Mouse (Mus musculus) intestine, embryonic 14.5 days (tissue): ENCODE results near the gene Evx1. TPM values are rescaled to one million over a fixed set of nuclear protein-coding genes. Genes with fewer than 3 reads are reported as not detected.
"Not testable (repeated sequence)": the region's sequence is repeated elsewhere in the genome, so short reads cannot be mapped to it uniquely, and the experiment has no call there.

Experiments used
- ATAC-seq: fragments of 200-750 bp; cut with Nextera tagmentation; replicated peaks from 2 replicates; pipeline ENCODE4 v1.8.0; 2017; ENCODE audit warnings: low read depth, moderate number of reproducible peaks, moderate TSS enrichment, moderate library complexity; ENCODE audit not compliant: low FRiP score, low TSS enrichment
- DNase-seq: peaks from one replicate; pipeline ENCODE4 v3.0.0-alpha.2; 2018; ENCODE audit warnings: low spot score
- H3K27ac ChIP-seq: fragments of 300-500 bp; sonication (generic); 2 replicates; pipeline ENCODE4 v1.5.1; 2014; ENCODE audit warnings: low read depth, mild to moderate bottlenecking, control low read depth
- H3K27me3 ChIP-seq: fragments of 300-500 bp; sonication (generic); replicated peaks from 2 replicates; pipeline ENCODE4 v1.6.1; 2014; ENCODE audit warnings: low read length, control low read depth; ENCODE audit not compliant: control insufficient read depth, insufficient read depth
- H3K36me3 ChIP-seq: fragments of 300-500 bp; sonication (generic); 2 replicates; pipeline ENCODE4 v1.6.1; 2014; ENCODE audit warnings: low read length, control low read depth; ENCODE audit not compliant: control insufficient read depth, insufficient read depth
- H3K4me1 ChIP-seq: fragments of 300-500 bp; sonication (generic); replicated peaks from 2 replicates; pipeline ENCODE4 v1.6.1; 2014; ENCODE audit warnings: low read length, control low read depth, mixed read lengths; ENCODE audit not compliant: control insufficient read depth, insufficient read depth
- H3K4me2 ChIP-seq: fragments of 300-500 bp; sonication (generic); 2 replicates; pipeline ENCODE4 v1.6.1; 2014; ENCODE audit warnings: low read length
- H3K4me3 ChIP-seq: fragments of 300-500 bp; sonication (generic); 2 replicates; pipeline ENCODE4 v1.5.1; 2014; ENCODE audit warnings: low read depth, low read length, control low read depth, mixed read lengths
- H3K9ac ChIP-seq: fragments of 300-500 bp; sonication (generic); 2 replicates; pipeline ENCODE4 v1.6.1; 2014; ENCODE audit warnings: mild to moderate bottlenecking, low read length
- H3K9me3 ChIP-seq: fragments of 300-500 bp; sonication (generic); 2 replicates; pipeline ENCODE4 v1.6.1; 2016; ENCODE audit warnings: low read length, control low read depth; ENCODE audit not compliant: control insufficient read depth
- WGBS: fragments of 180-500 bp; shearing (Covaris S2); extraction: QIAGEN DNeasy Blood & Tissue Kit; methylation state at CpG from one replicate; pipeline ENCODE4 v1.1.7; 2014; 5-methylcytosine and 5-hydroxymethylcytosine counted together
- polyA plus RNA-seq: library from polyadenylated mRNA; unstranded; fragments of >200 nt; fragmentation: Nextera tagmentation; extraction: Ambion mirVana; gene quantifications from 2 replicates; pipeline ENCODE4 v1.2.1, GENCODE M21; 2014

The Evx1 gene
- polyA plus RNA-seq, 1 experiment from 2014 or later, result not detected

DNA sequence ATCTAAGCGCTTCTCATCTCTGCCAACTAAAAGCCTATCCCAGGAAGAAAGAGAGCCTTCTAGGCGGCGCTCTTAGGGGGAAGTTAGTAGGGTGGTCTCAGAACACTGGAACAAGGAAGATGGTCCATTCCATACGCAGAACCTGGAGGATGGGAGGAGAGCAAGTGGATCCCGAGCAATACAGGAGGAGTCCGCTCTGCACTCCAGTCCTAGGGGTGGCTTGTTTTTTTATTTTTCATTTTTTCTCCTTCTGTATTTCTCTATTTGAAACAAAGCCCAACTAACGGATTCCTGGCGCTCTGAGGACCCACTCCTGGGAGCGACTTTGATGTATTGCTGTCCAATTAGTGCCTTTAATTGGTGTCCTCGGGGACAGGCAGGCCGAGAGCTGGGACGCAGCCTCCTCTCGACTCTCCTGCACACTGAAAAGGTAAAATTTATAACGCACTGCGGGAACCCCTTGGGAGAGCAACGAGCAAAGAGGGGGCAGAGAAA is 9.5 kb downstream of the Evx1 start:
- DNase-seq (peak; percentile 60), ATAC-seq (no peak)
- no peaks in the 10 kb centered on the region for H3K9me3 ChIP-seq
- H3K4me3 ChIP-seq, result no peak overlapping the region
- H3K27ac ChIP-seq, result no peak overlapping the region
- no peaks in the 10 kb centered on the region for H3K36me3 ChIP-seq
- H3K4me2 ChIP-seq, result no peak overlapping the region
- H3K27me3 ChIP-seq, result peaks cover 78% of the 10 kb centered on the region
- WGBS, result 7% methylated on average over 16 of the region's 16 CpGs
- H3K4me1 ChIP-seq, result no peaks in the 10 kb centered on the region
- no peak overlapping the region for H3K9ac ChIP-seq

DNA sequence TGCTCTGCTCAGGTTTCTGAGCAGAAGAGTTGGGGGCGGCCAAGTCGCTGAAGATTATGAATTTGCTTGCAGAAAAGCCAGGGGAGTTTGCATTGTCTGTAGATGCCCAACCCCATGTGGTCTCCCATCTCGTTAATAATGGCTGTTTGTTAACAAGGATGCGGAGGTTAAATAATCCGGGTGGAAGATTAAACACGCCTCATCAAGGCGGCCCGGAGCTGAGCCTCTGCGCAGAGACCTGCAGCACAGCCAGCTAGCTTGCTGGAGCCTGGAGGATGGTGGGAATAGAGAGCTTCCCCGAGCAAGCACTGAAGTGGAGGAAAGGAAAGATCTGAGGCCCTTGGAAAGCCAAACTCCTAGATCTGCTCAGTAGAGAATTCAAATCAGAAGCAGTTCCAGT is 10.0 kb downstream of the Evx1 start:
- ATAC-seq (no peak), DNase-seq (peak; percentile 69)
- Histone ChIP-seq H3K27ac (no peak overlapping the region), H3K4me1 (no peaks in the 10 kb centered on the region), H3K36me3 (no peaks in the 10 kb centered on the region), H3K9me3 (no peaks in the 10 kb centered on the region), H3K4me3 (no peak overlapping the region), H3K27me3 (peaks cover 73% of the 10 kb centered on the region), H3K9ac (no peak overlapping the region), H3K4me2 (no peak overlapping the region)
- 10% methylated on average over 10 of the region's 10 CpGs for WGBS

DNA sequence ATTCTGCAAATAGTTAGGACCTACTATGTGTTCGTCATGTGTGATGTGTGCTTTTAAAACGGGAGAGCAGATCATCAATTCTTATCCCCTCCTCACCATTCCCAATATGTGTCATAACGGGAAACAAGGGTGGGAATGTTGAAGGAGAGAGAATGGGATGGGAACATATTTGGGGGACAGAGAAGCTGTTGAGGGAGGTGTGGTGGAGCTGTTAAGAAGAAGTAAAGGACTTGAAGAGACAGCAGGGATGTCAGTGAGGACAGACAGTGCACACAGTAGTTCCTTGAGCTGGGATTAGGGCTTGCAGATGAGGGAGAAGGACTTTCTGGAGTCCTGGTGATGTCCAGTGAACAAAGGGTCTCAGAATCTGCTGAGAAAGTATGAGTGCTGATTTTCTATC is 10.8 kb downstream of the Evx1 start:
- Histone ChIP-seq H3K9ac (no peak overlapping the region), H3K4me2 (no peak overlapping the region), H3K9me3 (no peaks in the 10 kb centered on the region), H3K4me3 (no peak overlapping the region), H3K36me3 (no peaks in the 10 kb centered on the region), H3K27ac (no peak overlapping the region), H3K27me3 (peaks cover 65% of the 10 kb centered on the region), H3K4me1 (no peaks in the 10 kb centered on the region)
- WGBS, result 77% methylated on average over 3 of the region's 3 CpGs
- DNase-seq, result no peak
- ATAC-seq, result no peak

DNA sequence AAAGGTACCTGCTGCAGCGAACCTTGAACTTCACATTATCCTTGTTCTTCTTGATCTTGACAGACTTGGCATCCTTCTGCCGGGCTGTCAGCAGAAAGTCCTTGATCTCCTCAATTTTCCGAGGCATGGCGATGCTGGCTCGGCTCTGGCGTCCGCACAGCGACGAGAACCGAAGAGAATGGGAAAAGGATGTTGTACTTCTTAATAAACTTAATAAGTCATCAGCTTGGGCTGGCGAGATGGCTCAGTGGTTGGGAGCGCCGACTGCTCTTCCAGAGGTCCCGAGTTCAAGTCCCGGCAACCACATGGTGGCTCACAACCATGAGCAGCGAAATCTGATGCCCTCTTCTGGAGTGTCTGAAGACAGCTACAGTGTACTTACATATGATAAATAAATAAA is 33.5 kb downstream of the Evx1 start:
- H3K4me1 ChIP-seq, ATAC-seq, H3K9ac ChIP-seq, H3K9me3 ChIP-seq, H3K4me2 ChIP-seq, H3K27ac ChIP-seq, H3K27me3 ChIP-seq, H3K4me3 ChIP-seq, DNase-seq, H3K36me3 ChIP-seq: not testable (repeated sequence)
- 94% methylated on average over 16 of the region's 16 CpGs for WGBS

DNA sequence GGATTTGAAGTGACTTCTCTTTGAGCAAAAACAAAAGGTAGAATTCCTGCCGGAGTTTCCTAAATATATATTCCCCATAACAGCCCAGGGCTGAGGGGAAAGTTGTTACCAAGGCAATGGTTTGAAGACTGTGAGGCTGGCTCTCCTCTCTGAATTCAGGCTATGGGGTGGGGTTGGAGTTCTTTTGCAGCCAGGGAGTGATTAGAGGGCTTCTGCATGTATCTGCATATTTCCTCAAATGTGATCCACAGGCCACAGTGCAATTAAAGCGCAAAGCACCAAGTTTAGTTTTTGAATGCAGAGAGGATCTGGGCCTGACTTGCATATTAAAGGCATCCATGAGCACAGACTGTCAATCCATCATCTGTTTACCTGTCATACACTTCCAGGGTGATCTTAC is 52.7 kb downstream of the Evx1 start:
- Histone ChIP-seq H3K27me3 (no peaks in the 10 kb centered on the region), H3K4me3 (no peak overlapping the region), H3K4me1 (no peaks in the 10 kb centered on the region; the same call in 1 of the 2 replicates), H3K4me2 (no peak overlapping the region), H3K36me3 (no peaks in the 10 kb centered on the region), H3K9ac (no peak overlapping the region), H3K9me3 (no peaks in the 10 kb centered on the region), H3K27ac (no peak overlapping the region)
- ATAC-seq, result no peak
- DNase-seq, result no peak
- 90% methylated on average over 2 of the region's 2 CpGs for WGBS

DNA sequence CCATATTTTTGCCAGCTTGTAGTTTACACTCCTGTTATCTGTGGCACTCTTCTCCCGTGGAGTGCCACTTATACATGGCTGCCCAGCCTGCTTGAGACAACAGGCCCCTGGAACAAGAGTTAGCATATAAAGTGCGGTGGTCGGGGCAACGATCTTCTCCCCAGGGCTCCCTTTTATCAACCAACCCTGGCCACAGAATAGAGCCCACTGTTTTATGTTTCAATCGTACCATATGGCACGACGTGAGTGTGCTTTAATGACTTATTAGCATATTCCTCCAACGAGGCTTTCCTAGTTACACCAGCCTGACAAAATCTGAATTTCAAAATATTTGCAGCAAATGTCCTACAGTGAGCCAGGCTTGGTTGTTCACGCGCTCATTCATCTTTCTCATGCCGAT is 53.2 kb downstream of the Evx1 start:
- H3K9me3 ChIP-seq, result no peaks in the 10 kb centered on the region
- no peak overlapping the region for H3K4me2 ChIP-seq
- ATAC-seq, result no peak
- no peaks in the 10 kb centered on the region for H3K27me3 ChIP-seq
- no peak overlapping the region for H3K27ac ChIP-seq
- no peaks in the 10 kb centered on the region for H3K36me3 ChIP-seq
- DNase-seq, result no peak
- H3K4me3 ChIP-seq, result no peak overlapping the region
- 66% methylated on average over 11 of the region's 11 CpGs for WGBS
- no peaks in the 10 kb centered on the region; the same call in 1 of the 2 replicates for H3K4me1 ChIP-seq
- no peak overlapping the region for H3K9ac ChIP-seq

DNA sequence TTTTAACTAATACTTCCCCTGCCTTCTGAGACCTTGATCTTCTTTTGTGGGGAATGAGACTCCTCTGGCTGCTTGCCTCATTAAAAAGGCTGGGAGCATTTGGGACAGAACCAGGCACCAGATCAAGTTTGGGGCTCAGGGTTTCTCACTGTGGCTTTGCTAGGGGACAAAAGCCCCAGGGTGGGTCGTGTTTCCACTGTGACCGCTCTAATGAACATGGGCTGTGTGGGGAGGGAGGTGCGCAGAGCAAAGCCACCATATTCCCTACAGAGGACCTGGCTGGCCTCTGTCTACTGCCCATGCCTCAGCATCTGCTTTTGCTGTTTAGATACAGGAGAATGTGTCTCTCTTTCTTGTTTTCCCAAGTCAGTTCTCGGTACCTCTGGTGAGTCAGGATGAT is 53.8 kb downstream of the Evx1 start:
- WGBS, result 78% methylated on average over 4 of the region's 4 CpGs
- ATAC-seq, result no peak
- no peak overlapping the region for H3K27ac ChIP-seq
- H3K36me3 ChIP-seq, result no peaks in the 10 kb centered on the region
- no peak overlapping the region for H3K9ac ChIP-seq
- DNase-seq, result no peak
- no peaks in the 10 kb centered on the region for H3K27me3 ChIP-seq
- H3K9me3 ChIP-seq, result no peaks in the 10 kb centered on the region
- no peaks in the 10 kb centered on the region; the same call in 1 of the 2 replicates for H3K4me1 ChIP-seq
- no peak overlapping the region for H3K4me2 ChIP-seq
- no peak overlapping the region for H3K4me3 ChIP-seq

Other genes with a start within 250 kb of the Evx1 start
- gene Hoxa1, start 155.2 kb upstream of the Evx1 start, polyA plus RNA-seq, result 1.2 and 1.4 TPM in 2 replicates
- 10.1 and 10.8 TPM in 2 replicates for gene Hoxa2, start 148.7 kb upstream of the Evx1 start, polyA plus RNA-seq
- 2.5 and 2.8 TPM in 2 replicates for gene 5730596B20Rik, start 136.0 kb upstream of the Evx1 start, polyA plus RNA-seq
- gene Hoxa4, start 121.7 kb upstream of the Evx1 start, polyA plus RNA-seq, result 7.5 and 7.7 TPM in 2 replicates
- gene Hoxa5, start 108.9 kb upstream of the Evx1 start, polyA plus RNA-seq, result 30.1 and 34.1 TPM in 2 replicates
- gene Hoxa6, start 104.8 kb upstream of the Evx1 start, polyA plus RNA-seq, result 2.5 and 3.9 TPM in 2 replicates
- 9.2 and 9.7 TPM in 2 replicates for gene Hoxa3, start 100.2 kb upstream of the Evx1 start, polyA plus RNA-seq
- not detected in 2 replicates for gene Gm28308, start 100.2 kb upstream of the Evx1 start, polyA plus RNA-seq
- 9.2 and 10.1 TPM in 2 replicates for gene Hoxa7, start 91.6 kb upstream of the Evx1 start, polyA plus RNA-seq
- gene Hoxa9, start 82.4 kb upstream of the Evx1 start, polyA plus RNA-seq, result 4.2 and 7.1 TPM in 2 replicates
- 15.6 and 20.4 TPM in 2 replicates for gene Hoxa10, start 72.6 kb upstream of the Evx1 start, polyA plus RNA-seq
- gene Hoxa11, start 67.7 kb upstream of the Evx1 start, polyA plus RNA-seq, result 2.0 and 2.6 TPM in 2 replicates
- 0.35 and 0.39 TPM in 2 replicates for gene Hoxa13, start 52.6 kb upstream of the Evx1 start, polyA plus RNA-seq